ENCODE assay signal across 22 mouse cellular contexts in the genomic region with DNA sequence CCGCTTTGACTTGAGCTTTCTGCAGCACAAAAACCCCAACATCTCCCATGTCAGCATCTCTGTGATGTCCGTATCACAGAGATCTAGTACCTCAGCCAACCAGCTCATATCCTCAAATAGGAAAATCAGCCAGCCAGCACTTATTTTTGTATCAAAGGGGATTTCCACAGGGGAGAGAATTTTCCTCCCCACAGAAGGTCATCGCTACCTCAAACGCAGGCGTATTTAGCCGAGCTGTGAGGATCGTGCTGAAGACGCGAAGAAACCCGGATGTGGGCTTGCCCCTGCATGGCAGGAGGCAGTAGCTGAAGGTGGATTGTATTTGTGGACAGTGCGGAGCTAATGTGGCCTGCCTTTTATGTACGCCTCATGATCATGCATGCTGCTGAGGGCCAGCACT.
DNase-seq lines count a peak whose midpoint lies in the region; ATAC-seq and TF ChIP-seq lines count a peak whose summit lies in the region.
"Had no signal": no experiment of that assay in that cellular context is flagged by ENCODE, and none has a peak within 500 bp of the region (broad histone marks: within the 10 kb centered on the region; RNA-seq: fewer than 3 reads in every experiment).

No protein-coding gene starts in this region.

- no peaks in the 10 kb centered on the region for H3K9me3 ChIP-seq in midbrain, embryonic 15.5 days
- no peaks in the 10 kb centered on the region for H3K9me3 ChIP-seq in midbrain, postnatal 0 days (ENCODE audit: low read length)
- no peaks in the 10 kb centered on the region for H3K9me3 ChIP-seq in ES-E14 (ENCODE audit: control insufficient read depth, insufficient read depth, low read depth, low read length)
- H3K9me3 ChIP-seq: embryonic facial prominence, embryonic 10.5 days; heart, embryonic 13.5 days; midbrain, embryonic 12.5 days had no signal

- WGBS in midbrain, embryonic 15.5 days: 73% methylated on average over 12 of the region's 12 CpGs
- WGBS in midbrain, postnatal 0 days: 79% methylated on average over 12 of the region's 12 CpGs

- no peaks in the 10 kb centered on the region for H3K27me3 ChIP-seq in midbrain, embryonic 15.5 days (replicated peaks)
- no peaks in the 10 kb centered on the region for H3K27me3 ChIP-seq in midbrain, postnatal 0 days (ENCODE audit: insufficient read depth, low read length)
- H3K27me3 ChIP-seq: heart, embryonic 13.5 days; midbrain, embryonic 12.5 days had no signal

- no peak overlapping the region for H3K4me3 ChIP-seq in midbrain, embryonic 15.5 days
- H3K4me3 ChIP-seq in midbrain, postnatal 0 days (ENCODE audit: low read depth, low read length): no peak overlapping the region
- H3K4me3 ChIP-seq in ES-E14 (ENCODE audit: insufficient read depth in 1 of 2, low read depth in 1 of 2, low read length in 2 of 2, poor library complexity in 1 of 2, severe bottlenecking in 1 of 2): peak overlapping the region in 1 of 2 experiments; percentile 19; a peak in 2 of 4 replicates
- H3K4me3 ChIP-seq: embryonic facial prominence, embryonic 10.5 days; heart, adult 2 months; heart, embryonic 13.5 days; midbrain, embryonic 12.5 days had no signal

- ATAC-seq in midbrain, embryonic 15.5 days (replicated peaks): no peak
- ATAC-seq in midbrain, postnatal 0 days (ENCODE audit: low FRiP score): no peak
- ATAC-seq in megakaryocyte progenitor cell, adult 5-6 weeks (replicated peaks; ENCODE audit: poor library complexity): no peak
- ATAC-seq: forebrain, postnatal 0 days; lung, postnatal 0 days had no signal

- H3K36me3 ChIP-seq in midbrain, embryonic 15.5 days (replicated peaks): no peaks in the 10 kb centered on the region
- H3K36me3 ChIP-seq in midbrain, postnatal 0 days (ENCODE audit: insufficient read depth, low read length): no peaks in the 10 kb centered on the region
- H3K36me3 ChIP-seq in ES-E14 (ENCODE audit: control insufficient read depth, insufficient read depth, low read length, poor library complexity, severe bottlenecking): no peaks in the 10 kb centered on the region
- H3K36me3 ChIP-seq: embryonic facial prominence, embryonic 10.5 days; heart, embryonic 13.5 days; midbrain, embryonic 12.5 days had no signal

- in situ Hi-C loops in ES-E14 (cut with MboI; ENCODE audit: low sequenced_read_pairs in 2 of 2, unreplicated experiment in 2 of 2): no loop called here

- no peaks in the 10 kb centered on the region for H3K4me1 ChIP-seq in midbrain, embryonic 15.5 days
- H3K4me1 ChIP-seq in midbrain, postnatal 0 days (ENCODE audit: insufficient read depth, low read length): no peaks in the 10 kb centered on the region
- peaks cover 0 to 7% of the 10 kb centered on the region in 2 experiments; a peak in 1 of 4 replicates for H3K4me1 ChIP-seq in ES-E14 (ENCODE audit: control insufficient read depth in 2 of 2, insufficient read depth in 2 of 2, low read length in 2 of 2, poor library complexity in 1 of 2)

- no peak for TF ChIP-seq CTCF in midbrain, postnatal 0 days (IDR thresholded peaks at IDR 0.05)

- peak overlapping the region; percentile 45; the same call in 1 of the 2 replicates for H3K27ac ChIP-seq in midbrain, embryonic 15.5 days
- H3K27ac ChIP-seq in midbrain, postnatal 0 days (ENCODE audit: low read depth, low read length): no peak overlapping the region
- H3K27ac ChIP-seq in ES-E14 (ENCODE audit: insufficient read depth, low read depth, low read length, poor library complexity, severe bottlenecking): no peak overlapping the region
- H3K27ac ChIP-seq: embryonic facial prominence, embryonic 10.5 days; heart, adult 2 months; heart, embryonic 13.5 days; kidney, postnatal 0 days; macrophage; midbrain, embryonic 12.5 days had no signal

- no peak overlapping the region for H3K4me2 ChIP-seq in midbrain, embryonic 15.5 days
- H3K4me2 ChIP-seq in midbrain, postnatal 0 days (ENCODE audit: low read depth, low read length, poor library complexity, severe bottlenecking): no peak overlapping the region
- H3K4me2 ChIP-seq: heart, embryonic 13.5 days; midbrain, embryonic 12.5 days had no signal

- H3K9ac ChIP-seq in midbrain, embryonic 15.5 days: no peak overlapping the region
- no peak overlapping the region for H3K9ac ChIP-seq in midbrain, postnatal 0 days (replicated peaks; ENCODE audit: low read length, poor library complexity, severe bottlenecking)
- H3K9ac ChIP-seq in ES-E14 (ENCODE audit: insufficient read depth, low read depth, low read length, poor library complexity, severe bottlenecking): peak overlapping the region; percentile 12; the same call in 1 of the 2 replicates
- H3K9ac ChIP-seq: forebrain, postnatal 0 days; heart, embryonic 13.5 days; midbrain, embryonic 12.5 days had no signal

- no peak for DNase-seq in midbrain, postnatal 0 days (ENCODE audit: low spot score)
- no peak for DNase-seq in ES-E14 (ENCODE audit: low read depth, low spot score)
- DNase-seq in induced T-regulatory cell, adult 2 months (ENCODE audit: low read depth): peak; percentile 79
- no peak for DNase-seq in kidney, adult 11 months
- DNase-seq in layer of hippocampus, adult 18-20 months (ENCODE audit: low spot score in 2 of 2): no peak
- DNase-seq: adrenal gland, postnatal 14 days; B cell, adult 2 months; cerebellum, postnatal 10 days; forebrain, postnatal 0 days; gastrocnemius, postnatal 25 days; heart, adult 2 months; heart, postnatal 14 days; kidney, adult 2 months; thymus, postnatal 14 days had no signal

TF ChIP-seq in ES-E14, 5 proteins besides CTCF, POLR2A, EP300 and RAD21:
- TF ChIP-seq HCFC1 (IDR thresholded peaks at IDR 0.05; ENCODE audit: borderline replicate concordance, insufficient read depth, low read length) (no peak), ZC3H11A (IDR thresholded peaks at IDR 0.05; ENCODE audit: borderline replicate concordance, low read depth, low read length) (no peak), ZNF384 (IDR thresholded peaks at IDR 0.05; ENCODE audit: low read depth, low read length) (no peak), MAFK (IDR thresholded peaks at IDR 0.05; ENCODE audit: insufficient read depth, low read depth, low read length) (no peak), CHD2 (IDR thresholded peaks at IDR 0.05; ENCODE audit: low read depth, low read length) (no peak)
